21 mouse cellular contexts compared by ENCODE assay signal in genomic region chr11:3974311-3974710, GRCm38 (mm10). TPM values are rescaled to one million over a fixed set of nuclear protein-coding genes. Genes with fewer than 3 reads are reported as not detected.
"Had no signal": no experiment of that assay in that cellular context is flagged by ENCODE, and none has a peak within 500 bp of the region (broad histone marks: within the 10 kb centered on the region; RNA-seq: fewer than 3 reads in every experiment).

No protein-coding gene starts in this region.

- H3K4me2 ChIP-seq: kidney, embryonic 15.5 days; limb, embryonic 15.5 days; liver, embryonic 12.5 days; lung, embryonic 14.5 days; midbrain, embryonic 15.5 days; neural tube, embryonic 13.5 days had no signal

- H3K27me3 ChIP-seq: kidney, embryonic 15.5 days; limb, embryonic 15.5 days; liver, embryonic 12.5 days; midbrain, embryonic 15.5 days; neural tube, embryonic 13.5 days had no signal

- H3K4me3 ChIP-seq: kidney, embryonic 15.5 days; limb, embryonic 15.5 days; liver, embryonic 12.5 days; midbrain, embryonic 10.5 days; midbrain, embryonic 15.5 days; neural tube, embryonic 13.5 days had no signal

- DNase-seq: kidney, adult 2 months; kidney, postnatal 14 days; lung, embryonic 14.5 days; lung, postnatal 10 days; retina, postnatal 1 day; right cerebral cortex, postnatal 25 days; spleen, adult 18-20 months; thymus, postnatal 36 days had no signal

- H3K4me1 ChIP-seq: kidney, embryonic 15.5 days; limb, embryonic 15.5 days; liver, embryonic 12.5 days; midbrain, embryonic 10.5 days; midbrain, embryonic 15.5 days; neural tube, embryonic 13.5 days had no signal

- H3K9ac ChIP-seq: kidney, embryonic 15.5 days; limb, embryonic 15.5 days; liver, embryonic 12.5 days; lung, embryonic 14.5 days; midbrain, embryonic 15.5 days; neural tube, embryonic 13.5 days had no signal

- H3K27ac ChIP-seq: kidney, embryonic 15.5 days; limb, embryonic 15.5 days; liver, embryonic 12.5 days; midbrain, embryonic 10.5 days; midbrain, embryonic 15.5 days; neural tube, embryonic 13.5 days had no signal

- ATAC-seq: intestine, embryonic 16.5 days; liver, embryonic 12.5 days; midbrain, embryonic 15.5 days had no signal

- H3K9me3 ChIP-seq: kidney, embryonic 15.5 days; limb, embryonic 15.5 days; liver, embryonic 12.5 days; midbrain, embryonic 10.5 days; midbrain, embryonic 15.5 days; neural tube, embryonic 13.5 days had no signal

RNA-seq across cellular contexts. Expression of gene 4930556J24Rik, which starts 2.3 kb away (rescaled TPM):
- total RNA-seq: left cerebral cortex, adult 8-10 months; left cerebral cortex, postnatal 25 days; megakaryocyte, adult 5-6 weeks had no signal
- polyA plus RNA-seq: intestine, embryonic 16.5 days; large intestine, adult 2 months; limb, embryonic 11.5 days; limb, embryonic 15.5 days; thymus, postnatal 0 days had no signal

RNA-seq across cellular contexts. Expression of gene Sec14l4, which starts 57.0 kb away (rescaled TPM):
- total RNA-seq: megakaryocyte, adult 5-6 weeks had no signal
- polyA plus RNA-seq: kidney, embryonic 15.5 days; limb, embryonic 11.5 days; midbrain, embryonic 10.5 days; midbrain, embryonic 15.5 days; neural tube, embryonic 13.5 days had no signal
